Mouse (Mus musculus) liver, embryonic 14.5 days (tissue): ENCODE measurements around the gene Hirip3. TPM values are rescaled to one million over a fixed set of nuclear protein-coding genes. Genes with fewer than 3 reads are reported as not detected.

Experiments used
- ATAC-seq: fragments of 200-750 bp; cut with Nextera tagmentation; 2 replicates; pipeline ENCODE4 v1.8.0; 2017; ENCODE audit warnings: moderate number of reproducible peaks, mild to moderate bottlenecking, moderate library complexity; ENCODE audit not compliant: insufficient read depth
- DNase-seq, 3 experiments: peaks; one replicate each; pipeline ENCODE4 v3.0.0-alpha.2; 2012 to 2013; ENCODE audit warnings: low read depth in 3 of 3, low spot score in 3 of 3
- H3K27ac ChIP-seq: fragments of 300-500 bp; sonication (generic); 2 replicates; pipeline ENCODE4 v1.5.1; 2014; ENCODE audit warnings: moderate library complexity, mild to moderate bottlenecking, control low read depth, inconsistent platforms
- H3K27me3 ChIP-seq: fragments of 300-500 bp; sonication (generic); 2 replicates; pipeline ENCODE4 v1.6.1; 2014; ENCODE audit warnings: mild to moderate bottlenecking, low read length, moderate library complexity; ENCODE audit not compliant: control insufficient read depth, insufficient read depth
- H3K36me3 ChIP-seq: fragments of 300-500 bp; sonication (generic); replicated peaks from 2 replicates; pipeline ENCODE4 v1.6.1; 2014; ENCODE audit warnings: low read depth; ENCODE audit not compliant: control insufficient read depth, insufficient read depth
- H3K4me1 ChIP-seq, 2 experiments: fragments of 200-500 bp in 1 of 2; fragments of 300-500 bp in 1 of 2; sonication (generic) in 1 of 2; replicated peaks; 2 replicates each; pipeline ENCODE4 v1.6.1; 2012 to 2014; ENCODE audit warnings: antibody characterized with exemption in 1 of 2, inconsistent platforms in 1 of 2, low read length in 1 of 2; ENCODE audit not compliant: control insufficient read depth in 2 of 2, insufficient read depth in 2 of 2
- H3K4me2 ChIP-seq: fragments of 300-500 bp; sonication (generic); 2 replicates; pipeline ENCODE4 v1.6.1; 2014; ENCODE audit warnings: low read depth, mild to moderate bottlenecking, control low read depth, moderate library complexity
- H3K4me3 ChIP-seq, 2 experiments: fragments of 200-500 bp in 1 of 2; fragments of 300-500 bp in 1 of 2; sonication (generic) in 1 of 2; 2 replicates each; pipeline ENCODE4 v1.5.1; 2012 to 2014; ENCODE audit warnings: low read depth in 2 of 2, low read length in 2 of 2, mild to moderate bottlenecking in 2 of 2, control low read depth in 1 of 2, inconsistent platforms in 1 of 2, moderate library complexity in 1 of 2; ENCODE audit not compliant: insufficient read depth in 1 of 2
- H3K9ac ChIP-seq: fragments of 300-500 bp; sonication (generic); replicated peaks from 2 replicates; pipeline ENCODE4 v1.6.1; 2014; ENCODE audit warnings: mild to moderate bottlenecking, control low read depth, moderate library complexity
- H3K9me3 ChIP-seq: fragments of 300-500 bp; sonication (generic); 2 replicates; pipeline ENCODE4 v1.6.1; 2016; ENCODE audit warnings: low read length, mixed read lengths; ENCODE audit not compliant: control insufficient read depth
- CTCF ChIP-seq: IDR thresholded peaks from 2 replicates; pipeline ENCODE4 v1.5.1; 2016; ENCODE audit warnings: antibody characterized with exemption, low read depth, control low read depth
- EP300 ChIP-seq: IDR thresholded peaks from 2 replicates; pipeline ENCODE4 v1.6.1; 2016; ENCODE audit warnings: antibody characterized with exemption, low read depth
- WGBS: fragments of 180-500 bp; shearing (Covaris S2); extraction: QIAGEN DNeasy Blood & Tissue Kit; methylation state at CpG from one replicate; pipeline ENCODE4 v1.1.7; 2014; ENCODE audit not compliant: insufficient replicate concordance; 5-methylcytosine and 5-hydroxymethylcytosine counted together
- polyA plus RNA-seq, 2 experiments: library from polyadenylated mRNA; depleted of rRNA in 1 of 2; stranded (reverse) in 1 of 2; unstranded in 1 of 2; fragments of >200 nt; fragmentation: Nextera tagmentation in 1 of 2; extraction: Ambion mirVana in 1 of 2; gene quantifications; 2 replicates each; pipeline versions ENCODE4 v1.2.1 to v1.2.3; 2012 to 2014

Hirip3 gene
- polyA plus RNA-seq, 2 experiments = 5.2 to 58.1 TPM

DNA sequence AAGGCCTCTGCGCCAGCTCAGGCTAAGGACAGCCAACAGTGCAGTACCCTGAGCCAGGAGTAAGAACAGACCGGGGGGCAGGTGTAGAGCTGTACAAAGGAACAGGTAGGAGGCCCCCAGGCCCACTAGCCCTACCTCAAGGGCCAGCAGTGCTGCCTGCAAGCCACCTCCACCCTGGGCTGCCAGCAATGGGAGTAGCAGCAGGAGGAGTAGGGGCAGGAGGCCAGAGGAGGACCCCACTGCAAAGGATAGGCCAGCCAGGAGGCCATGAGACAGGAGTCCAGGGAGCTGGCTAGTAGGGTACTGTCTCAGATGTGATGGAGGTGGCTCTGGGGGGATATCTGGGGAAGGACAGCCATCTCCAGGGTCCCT is 8.7 kb downstream of the Hirip3 start:
- no peak overlapping the region for H3K9ac ChIP-seq
- TF ChIP-seq EP300 = no peak
- no peak for TF ChIP-seq CTCF
- H3K27me3 ChIP-seq = no peaks in the 10 kb centered on the region
- H3K9me3 ChIP-seq = no peaks in the 10 kb centered on the region
- H3K4me1 ChIP-seq = no peaks in the 10 kb centered on the region
- ATAC-seq (no peak), DNase-seq (no peak)
- no peak overlapping the region for H3K27ac ChIP-seq
- peaks cover 65% of the 10 kb centered on the region for H3K36me3 ChIP-seq
- H3K4me2 ChIP-seq = no peak overlapping the region
- H3K4me3 ChIP-seq = no peak overlapping the region
- 97% methylated on average over 2 of the region's 2 CpGs for WGBS

DNA sequence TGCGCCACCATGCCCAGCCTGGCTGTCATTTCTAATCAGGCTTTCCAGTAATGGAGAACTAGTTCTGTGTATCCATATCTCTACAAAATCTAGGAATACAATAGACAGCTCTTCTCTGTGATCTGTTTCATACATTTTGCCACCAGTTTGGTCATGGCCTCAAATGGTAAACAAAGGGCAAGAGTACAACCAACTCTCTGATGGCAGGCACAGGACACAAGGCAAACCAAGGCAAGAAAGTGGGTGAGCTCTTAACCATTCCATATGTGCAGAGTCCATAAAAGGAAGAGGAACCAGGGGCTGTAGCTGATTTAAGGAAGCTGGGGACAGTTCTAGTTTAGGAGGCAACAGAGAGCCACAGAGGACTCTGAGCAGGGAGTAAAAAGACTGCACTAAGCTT is 15.5 kb downstream of the Hirip3 start:
- H3K27me3 ChIP-seq = no peaks in the 10 kb centered on the region
- WGBS = 84% methylated on average over 1 of the region's 1 CpGs
- TF ChIP-seq EP300 (no peak), CTCF (no peak)

DNA sequence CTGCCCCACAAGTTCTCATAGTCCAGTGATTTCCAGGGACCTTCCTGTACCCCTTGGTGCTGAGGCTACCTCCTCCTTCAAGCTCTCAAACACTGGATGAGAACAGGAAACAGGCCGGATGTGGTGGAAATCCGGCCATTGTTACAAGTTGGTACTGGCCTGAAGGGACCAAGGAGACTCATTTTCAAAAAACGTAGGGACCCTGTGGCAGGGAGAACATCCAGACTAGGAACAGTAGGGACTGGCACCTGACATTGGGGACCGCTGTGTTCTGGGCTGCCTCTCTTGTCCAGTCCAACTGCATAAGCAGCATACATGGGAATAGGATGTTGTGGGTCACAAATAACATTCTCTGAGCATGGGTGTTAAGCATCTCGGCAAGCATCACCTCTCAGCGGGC is 19.3 kb downstream of the Hirip3 start:
- 36% methylated on average over 6 of the region's 6 CpGs for WGBS
- H3K4me3 ChIP-seq = no peak overlapping the region
- TF ChIP-seq CTCF (no peak), EP300 (no peak)
- H3K9ac ChIP-seq = no peak overlapping the region
- no peak for DNase-seq
- H3K4me1 ChIP-seq = peaks cover 17 to 29% of the 10 kb centered on the region in 2 experiments
- no peaks in the 10 kb centered on the region for H3K27me3 ChIP-seq
- H3K36me3 ChIP-seq = peaks cover 40% of the 10 kb centered on the region
- H3K4me2 ChIP-seq = peak overlapping the region; percentile 16; the same call in 1 of the 2 replicates
- no peak for ATAC-seq
- no peak overlapping the region for H3K27ac ChIP-seq
- no peaks in the 10 kb centered on the region for H3K9me3 ChIP-seq

More for the DNA sequence above, 15.5 kb downstream of the Hirip3 start:
- H3K4me2 ChIP-seq = no peak overlapping the region
- H3K4me3 ChIP-seq = no peak overlapping the region
- no peak for DNase-seq
- no peaks in the 10 kb centered on the region for H3K9me3 ChIP-seq
- peaks cover 78% of the 10 kb centered on the region for H3K36me3 ChIP-seq
- peaks cover 3 to 8% of the 10 kb centered on the region in 2 experiments; a peak in 2 of 4 replicates for H3K4me1 ChIP-seq
- no peak overlapping the region for H3K9ac ChIP-seq
- no peak for ATAC-seq
- no peak overlapping the region for H3K27ac ChIP-seq

DNA sequence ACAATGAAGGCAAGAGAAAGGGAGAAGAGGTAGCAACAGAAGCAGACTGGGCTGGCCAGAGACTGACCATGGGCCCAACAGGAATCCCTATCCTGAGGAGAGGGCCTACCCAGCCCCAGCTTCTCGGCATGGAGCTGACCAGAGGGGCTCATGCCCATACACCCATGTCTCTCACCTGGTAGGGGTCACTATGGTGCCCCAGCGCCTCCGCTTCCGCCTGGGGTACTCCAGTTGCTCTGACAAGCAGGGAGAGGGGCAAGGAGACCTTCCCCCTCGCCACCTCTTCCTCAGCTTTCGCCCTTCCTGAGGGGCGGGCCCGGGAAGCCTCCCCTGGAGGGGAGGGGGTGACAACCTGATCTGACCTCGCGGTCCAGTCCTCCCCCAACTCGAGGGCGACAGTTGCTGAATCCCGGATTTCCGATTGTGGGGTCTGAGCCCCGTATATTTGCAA is 22.0 kb downstream of the Hirip3 start:
- ATAC-seq = no peak
- under 1% methylated on average over 15 of the region's 15 CpGs for WGBS

DNA sequence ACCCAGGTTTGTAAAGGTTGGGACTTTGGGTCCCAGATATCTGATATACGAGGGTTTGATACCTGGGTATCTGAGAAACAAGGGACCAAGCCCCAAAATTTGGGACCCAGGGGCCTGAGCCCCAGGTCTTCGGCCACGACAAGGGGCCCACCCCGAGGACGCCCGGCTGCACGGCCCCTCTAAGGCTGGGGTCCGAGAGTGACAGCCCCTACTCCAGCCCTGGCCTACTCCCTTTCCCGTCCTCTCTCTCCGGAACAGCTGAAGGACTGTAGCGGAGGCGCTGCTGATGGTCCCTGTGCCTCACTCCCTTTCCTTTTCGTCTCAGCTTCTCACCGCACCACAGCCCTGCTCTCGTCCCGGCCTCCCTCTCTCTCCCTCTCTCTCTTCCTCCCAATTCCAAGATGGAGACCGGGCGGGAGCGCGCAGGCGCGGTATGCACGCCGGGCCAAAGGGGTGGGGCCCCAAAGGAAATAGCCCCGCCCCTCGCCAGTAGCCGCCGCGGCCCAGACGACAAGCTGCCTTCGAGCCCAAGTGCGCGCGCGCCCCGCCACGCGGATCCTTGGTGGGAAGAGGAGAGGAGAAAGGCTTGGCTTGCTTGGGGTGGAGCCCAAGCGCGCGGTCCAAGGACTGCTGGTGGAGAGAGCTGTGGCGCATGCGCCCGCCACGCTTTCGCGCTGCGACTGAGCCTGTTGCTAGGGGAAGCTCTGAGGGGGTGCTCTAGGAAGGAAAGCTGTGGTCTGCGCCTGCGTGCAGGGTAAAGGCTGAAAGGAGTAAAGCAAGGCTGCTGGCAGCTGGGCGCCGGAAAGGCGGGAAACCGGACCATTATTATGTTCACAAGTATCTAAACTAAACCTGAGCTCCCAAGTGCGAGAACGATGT is 22.8 kb downstream of the Hirip3 start, which contains the start of gene Taok2:
TSS of gene Taok2 (minus strand) at position 418 of the 879 bp plus-strand sequence.
- peak; percentile 91 to 95 (median 94) for DNase-seq
- peak; percentile 95 for ATAC-seq
- Histone ChIP-seq H3K4me2 (peak within 1 kb of the TSS; percentile 100), H3K27me3 (no peaks in the 10 kb centered on the region), H3K9me3 (no peaks in the 10 kb centered on the region), H3K4me1 (peaks cover 17 to 29% of the 10 kb centered on the region in 2 experiments), H3K27ac (peak within 1 kb of the TSS; percentile 86), H3K9ac (peak within 1 kb of the TSS; percentile 92), H3K4me3 (peak within 1 kb of the TSS; percentile 87 to 92), H3K36me3 (peaks cover 8% of the 10 kb centered on the region)
- WGBS = under 1% methylated on average over 56 of the region's 56 CpGs
- TF ChIP-seq EP300 (no peak; the same call in 1 of the 2 replicates), CTCF (peak; percentile 37; the same call in 1 of the 2 replicates)

More for the DNA sequence above, 22.0 kb downstream of the Hirip3 start:
- H3K4me1 ChIP-seq = peaks cover 17 to 29% of the 10 kb centered on the region in 2 experiments
- H3K27ac ChIP-seq = peak overlapping the region; percentile 86
- peak overlapping the region; percentile 92 for H3K9ac ChIP-seq
- no peaks in the 10 kb centered on the region for H3K27me3 ChIP-seq
- DNase-seq = no peak
- H3K36me3 ChIP-seq = peaks cover 16% of the 10 kb centered on the region
- H3K4me3 ChIP-seq = peak overlapping the region; percentile 87 to 92
- H3K9me3 ChIP-seq = no peaks in the 10 kb centered on the region
- H3K4me2 ChIP-seq = peak overlapping the region; percentile 100
- no peak for TF ChIP-seq CTCF
- no peak for TF ChIP-seq EP300
